11 mouse cellular contexts compared by ENCODE assay signal in the genomic region with DNA sequence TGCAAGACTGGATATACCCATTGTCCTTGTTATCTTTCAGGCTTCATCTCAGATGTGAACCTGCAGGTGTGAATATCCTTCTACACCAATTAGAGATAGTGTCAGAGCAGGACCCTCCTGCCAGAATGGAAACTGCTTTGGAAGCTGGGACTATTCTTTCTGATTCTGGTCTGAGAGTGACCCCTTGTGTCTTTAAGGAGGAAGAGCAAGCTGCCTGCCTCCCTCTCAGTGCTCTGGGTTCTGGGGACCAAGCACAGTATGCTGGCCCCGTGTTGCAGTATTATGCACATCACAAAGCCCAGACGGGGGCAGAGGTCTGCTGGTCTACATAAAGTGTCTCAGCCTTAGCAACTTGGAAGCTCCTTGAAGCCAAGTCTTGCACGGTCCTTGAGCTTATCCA. TPM values are rescaled to one million over a fixed set of nuclear protein-coding genes. Genes with fewer than 3 reads are reported as not detected.
DNase-seq lines count a peak whose midpoint lies in the region; ATAC-seq and TF ChIP-seq lines count a peak whose summit lies in the region.
"Had no signal": no experiment of that assay in that cellular context is flagged by ENCODE, and none has a peak within 500 bp of the region (broad histone marks: within the 10 kb centered on the region; RNA-seq: fewer than 3 reads in every experiment).

No protein-coding gene starts in this region.

- no peak overlapping the region for H3K9ac ChIP-seq in kidney, embryonic 15.5 days
- H3K9ac ChIP-seq in neural tube, embryonic 15.5 days (replicated peaks), result no peak overlapping the region
- H3K9ac ChIP-seq: neural tube, embryonic 13.5 days had no signal

- no peaks in the 10 kb centered on the region for H3K9me3 ChIP-seq in kidney, embryonic 15.5 days (replicated peaks)
- no peaks in the 10 kb centered on the region for H3K9me3 ChIP-seq in neural tube, embryonic 15.5 days (replicated peaks)
- H3K9me3 ChIP-seq: neural tube, embryonic 13.5 days had no signal

- no peaks in the 10 kb centered on the region for H3K36me3 ChIP-seq in kidney, adult 2 months (ENCODE audit: control insufficient read depth, insufficient read depth, low read length)
- peaks cover 30% of the 10 kb centered on the region for H3K36me3 ChIP-seq in kidney, embryonic 15.5 days
- H3K36me3 ChIP-seq in testis, adult 2 months (ENCODE audit: control insufficient read depth, insufficient read depth, low read length), result no peaks in the 10 kb centered on the region
- peaks cover 26% of the 10 kb centered on the region for H3K36me3 ChIP-seq in neural tube, embryonic 15.5 days

- TF ChIP-seq CTCF in cerebellum, adult 2 months (IDR thresholded peaks at IDR 0.05; ENCODE audit: borderline replicate concordance, insufficient read depth, low read depth, low read length), result peak; percentile 59; the same call in 1 of the 2 replicates
- TF ChIP-seq CTCF in kidney, adult 2 months (conservative IDR thresholded peaks at IDR 0.05; ENCODE audit: insufficient read depth, insufficient read length, low read depth, low read length), result peak; percentile 66
- TF ChIP-seq CTCF in testis, adult 2 months (IDR thresholded peaks at IDR 0.05; ENCODE audit: control insufficient read depth, insufficient read depth, insufficient replicate concordance, low read depth, low read length), result peak; percentile 34; the same call in 1 of the 2 replicates

- no peak overlapping the region for H3K4me2 ChIP-seq in kidney, embryonic 15.5 days
- no peak overlapping the region for H3K4me2 ChIP-seq in neural tube, embryonic 15.5 days
- H3K4me2 ChIP-seq: neural tube, embryonic 13.5 days had no signal

- no peak for ATAC-seq in kidney, embryonic 15.5 days (replicated peaks; ENCODE audit: low FRiP score)
- ATAC-seq in neural tube, embryonic 15.5 days (ENCODE audit: low FRiP score), result no peak

- H3K27me3 ChIP-seq in cerebellum, adult 2 months (ENCODE audit: control insufficient read depth, insufficient read depth, low read length), result no peaks in the 10 kb centered on the region
- H3K27me3 ChIP-seq in kidney, adult 2 months (replicated peaks; ENCODE audit: control insufficient read depth, insufficient read depth, low read length), result no peaks in the 10 kb centered on the region
- H3K27me3 ChIP-seq in kidney, embryonic 15.5 days, result no peaks in the 10 kb centered on the region
- H3K27me3 ChIP-seq in testis, adult 2 months (ENCODE audit: control insufficient read depth, insufficient read depth, low read length), result no peaks in the 10 kb centered on the region
- no peaks in the 10 kb centered on the region for H3K27me3 ChIP-seq in neural tube, embryonic 15.5 days (replicated peaks)
- H3K27me3 ChIP-seq: neural tube, embryonic 13.5 days had no signal

- DNase-seq in cerebellum, adult 2 months, result no peak
- DNase-seq in cerebellum, adult 18-20 months, result no peak
- no peak for DNase-seq in kidney, adult 2 months
- DNase-seq in testis, postnatal 10 days (ENCODE audit: low spot score), result no peak
- DNase-seq in Muller cell, postnatal 12 days (ENCODE audit: inconsistent ontology term), result no peak
- DNase-seq: cerebellum, adult 9-11 months had no signal

- TF ChIP-seq POLR2A in cerebellum, adult 2 months (IDR thresholded peaks at IDR 0.05; ENCODE audit: borderline replicate concordance, insufficient read depth, low read length), result no peak
- no peak for TF ChIP-seq POLR2A in kidney, adult 2 months (IDR thresholded peaks at IDR 0.05; ENCODE audit: low read depth, low read length)
- no peak for TF ChIP-seq POLR2A in testis, adult 2 months (IDR thresholded peaks at IDR 0.05; ENCODE audit: control insufficient read depth, low read depth, low read length)

- H3K4me1 ChIP-seq in cerebellum, adult 2 months (ENCODE audit: control insufficient read depth, insufficient read depth, low read length), result peaks cover 13% of the 10 kb centered on the region
- no peaks in the 10 kb centered on the region for H3K4me1 ChIP-seq in kidney, adult 2 months (ENCODE audit: control insufficient read depth, insufficient read depth, low read length)
- peaks cover 23% of the 10 kb centered on the region for H3K4me1 ChIP-seq in kidney, embryonic 15.5 days
- H3K4me1 ChIP-seq in testis, adult 2 months (ENCODE audit: control insufficient read depth, insufficient read depth, low read length), result peaks cover 4% of the 10 kb centered on the region; the same call in 1 of the 2 replicates
- H3K4me1 ChIP-seq in neural tube, embryonic 15.5 days, result 0 out of 2 replicates have a peak, but pooled peaks cover 5% of the 10 kb centered on the region
- H3K4me1 ChIP-seq: neural tube, embryonic 13.5 days had no signal

- WGBS in cerebellum, adult 2 months, result 65% methylated on average over 3 of the region's 3 CpGs
- 69% methylated on average over 3 of the region's 3 CpGs for WGBS in kidney, adult 2 months
- 65% methylated on average over 3 of the region's 3 CpGs for WGBS in kidney, embryonic 15.5 days
- WGBS in neural tube, embryonic 15.5 days, result 69% methylated on average over 3 of the region's 3 CpGs

- no peak overlapping the region for H3K27ac ChIP-seq in cerebellum, adult 2 months (ENCODE audit: insufficient read depth, low read length)
- H3K27ac ChIP-seq in kidney, adult 2 months (ENCODE audit: insufficient read depth, low read depth, low read length), result no peak overlapping the region
- no peak overlapping the region for H3K27ac ChIP-seq in kidney, embryonic 15.5 days
- H3K27ac ChIP-seq in testis, adult 2 months (ENCODE audit: control insufficient read depth, insufficient read depth, low read depth, low read length), result no peak overlapping the region
- no peak overlapping the region for H3K27ac ChIP-seq in neural tube, embryonic 15.5 days (replicated peaks)
- H3K27ac ChIP-seq: macrophage; neural tube, embryonic 13.5 days had no signal

- no peak overlapping the region for H3K4me3 ChIP-seq in cerebellum, adult 2 months (replicated peaks; ENCODE audit: insufficient read depth, low read depth, low read length)
- no peak overlapping the region for H3K4me3 ChIP-seq in kidney, adult 2 months (ENCODE audit: insufficient read depth, low read depth, low read length)
- no peak overlapping the region for H3K4me3 ChIP-seq in kidney, embryonic 15.5 days (replicated peaks)
- H3K4me3 ChIP-seq in testis, adult 2 months (ENCODE audit: control insufficient read depth, low read depth, low read length), result no peak overlapping the region
- H3K4me3 ChIP-seq in neural tube, embryonic 15.5 days (replicated peaks), result no peak overlapping the region
- H3K4me3 ChIP-seq: neural tube, embryonic 13.5 days had no signal

RNA-seq across cellular contexts. Expression of a gene that starts 13.7 kb away (rescaled TPM):
- 1.9 and 2.4 TPM in 2 replicates for polyA plus RNA-seq in cerebellum, adult 2 months (2012; rRNA removed)
- polyA plus RNA-seq in kidney, adult 2 months (2012; rRNA removed), result 8.2 and 9.2 TPM in 2 replicates
- 5.0 and 5.3 TPM in 2 replicates for polyA plus RNA-seq in kidney, embryonic 15.5 days (2015; fragmentation: Nextera tagmentation; extraction: Ambion mirVana)
- 1.3 and 1.7 TPM in 2 replicates for polyA plus RNA-seq in testis, adult 2 months (2012; rRNA removed)
- 3.0 TPM in 2 replicates for polyA plus RNA-seq in neural tube, embryonic 15.5 days (2015; fragmentation: Nextera tagmentation; extraction: Ambion mirVana)
- polyA plus RNA-seq: macrophage had no signal

RNA-seq across cellular contexts. Expression of a gene that starts 21.0 kb away (rescaled TPM):
- polyA plus RNA-seq in cerebellum, adult 2 months (2012; rRNA removed), result 0.14 and 0.47 TPM in 2 replicates
- 0.38 and 0.62 TPM in 2 replicates for polyA plus RNA-seq in kidney, adult 2 months (2012; rRNA removed)
- 0.93 and 1.6 TPM in 2 replicates for polyA plus RNA-seq in kidney, embryonic 15.5 days (2015; fragmentation: Nextera tagmentation; extraction: Ambion mirVana)
- polyA plus RNA-seq in testis, adult 2 months (2012; rRNA removed), result 0.07 and 0.21 TPM in 2 replicates
- 0.08 and 0.18 TPM in 2 replicates for polyA plus RNA-seq in neural tube, embryonic 15.5 days (2015; fragmentation: Nextera tagmentation; extraction: Ambion mirVana)
- polyA plus RNA-seq: macrophage; neural tube, embryonic 13.5 days had no signal

RNA-seq across cellular contexts. Expression of a gene that starts 39.9 kb away (rescaled TPM):
- 34.3 and 36.5 TPM in 2 replicates for polyA plus RNA-seq in cerebellum, adult 2 months (2012; rRNA removed)
- polyA plus RNA-seq in kidney, adult 2 months (2012; rRNA removed), result 14.1 and 15.1 TPM in 2 replicates
- polyA plus RNA-seq in kidney, embryonic 15.5 days (2015; fragmentation: Nextera tagmentation; extraction: Ambion mirVana), result 25.8 and 26.3 TPM in 2 replicates
- 3.6 and 3.7 TPM in 2 replicates for polyA plus RNA-seq in testis, adult 2 months (2012; rRNA removed)
- polyA plus RNA-seq in neural tube, embryonic 15.5 days (2015; fragmentation: Nextera tagmentation; extraction: Ambion mirVana), result 23.0 and 25.2 TPM in 2 replicates

RNA-seq across cellular contexts. Expression of a gene that starts 58.2 kb away (rescaled TPM):
- 76.7 and 82.8 TPM in 2 replicates for polyA plus RNA-seq in cerebellum, adult 2 months (2012; rRNA removed)
- polyA plus RNA-seq in kidney, adult 2 months (2012; rRNA removed), result 0.43 and 0.56 TPM in 2 replicates
- polyA plus RNA-seq in kidney, embryonic 15.5 days (2015; fragmentation: Nextera tagmentation; extraction: Ambion mirVana), result 2.6 and 5.0 TPM in 2 replicates
- polyA plus RNA-seq in testis, adult 2 months (2012; rRNA removed), result 0.36 and 0.66 TPM in 2 replicates
- polyA plus RNA-seq in neural tube, embryonic 15.5 days (2015; fragmentation: Nextera tagmentation; extraction: Ambion mirVana), result 1.6 and 1.7 TPM in 2 replicates
- polyA plus RNA-seq: macrophage had no signal
